Mouse (Mus musculus) limb, embryonic 14.5 days (tissue): ENCODE results near the gene Mpped2. TPM values are rescaled to one million over a fixed set of nuclear protein-coding genes. Genes with fewer than 3 reads are reported as not detected.

Experiments used
- ATAC-seq: fragments of 200-750 bp; cut with Nextera tagmentation; 2 replicates; pipeline ENCODE4 v1.8.0; 2017; ENCODE audit warnings: low read depth, moderate number of reproducible peaks, moderate TSS enrichment; ENCODE audit not compliant: low FRiP score
- DNase-seq: peaks from one replicate; pipeline ENCODE4 v3.0.0-alpha.2; 2015; ENCODE audit warnings: low spot score
- H3K27ac ChIP-seq: fragments of 300-500 bp; sonication (generic); replicated peaks from 2 replicates; pipeline ENCODE4 v1.5.1; 2014; ENCODE audit warnings: low read depth, mild to moderate bottlenecking, low read length, moderate library complexity, mixed read lengths
- H3K27me3 ChIP-seq: fragments of 300-500 bp; sonication (generic); 2 replicates; pipeline ENCODE4 v1.6.1; 2014; ENCODE audit warnings: low read length, mixed read lengths; ENCODE audit not compliant: control insufficient read depth, insufficient read depth
- H3K36me3 ChIP-seq: fragments of 300-500 bp; sonication (generic); 2 replicates; pipeline ENCODE4 v1.6.1; 2014; ENCODE audit warnings: mild to moderate bottlenecking, low read length, moderate library complexity, mixed read lengths; ENCODE audit not compliant: control insufficient read depth, insufficient read depth
- H3K4me1 ChIP-seq: fragments of 300-500 bp; sonication (generic); 2 replicates; pipeline ENCODE4 v1.6.1; 2014; ENCODE audit warnings: antibody characterized with exemption, low read length, mixed read lengths; ENCODE audit not compliant: control insufficient read depth, insufficient read depth
- H3K4me2 ChIP-seq: fragments of 300-500 bp; sonication (generic); replicated peaks from 2 replicates; pipeline ENCODE4 v1.6.1; 2014; ENCODE audit warnings: low read depth, mild to moderate bottlenecking, low read length, moderate library complexity; ENCODE audit not compliant: severe bottlenecking
- H3K4me3 ChIP-seq: fragments of 300-500 bp; sonication (generic); replicated peaks from 2 replicates; pipeline ENCODE4 v1.5.1; 2014; ENCODE audit warnings: low read length
- H3K9ac ChIP-seq: fragments of 300-500 bp; sonication (generic); 2 replicates; pipeline ENCODE4 v1.6.1; 2014; ENCODE audit warnings: mild to moderate bottlenecking, low read depth, low read length, moderate library complexity; ENCODE audit not compliant: severe bottlenecking
- H3K9me3 ChIP-seq: fragments of 300-500 bp; sonication (generic); 2 replicates; pipeline ENCODE4 v1.6.1; 2016; ENCODE audit warnings: low read length; ENCODE audit not compliant: control insufficient read depth
- POLR2A ChIP-seq: fragments of 200-500 bp; IDR thresholded peaks from 2 replicates; pipeline ENCODE4 v1.8.0; 2012; ENCODE audit warnings: inconsistent platforms, mild to moderate bottlenecking, moderate library complexity, borderline replicate concordance; ENCODE audit not compliant: insufficient read depth, insufficient read length; ENCODE audit errors: extremely low read depth
- WGBS: fragments of 180-500 bp; shearing (Covaris S2); extraction: QIAGEN DNeasy Blood & Tissue Kit; methylation state at CpG from one replicate; pipeline ENCODE4 v1.1.7; 2014; 5-methylcytosine and 5-hydroxymethylcytosine counted together
- polyA plus RNA-seq, 2 experiments: library from polyadenylated mRNA; depleted of rRNA in 1 of 2; stranded (reverse) in 1 of 2; unstranded in 1 of 2; fragments of >200 nt; fragmentation: Nextera tagmentation in 1 of 2; extraction: Ambion mirVana in 1 of 2; gene quantifications; 2 replicates each; pipeline versions ENCODE4 v1.2.1 to v1.2.3; 2012 to 2014

Gene Mpped2
- polyA plus RNA-seq, 2 experiments: 37.8 to 79.5 TPM

- peak; percentile 48 for ATAC-seq
- Histone ChIP-seq H3K4me1 (peaks cover 38% of the 10 kb centered on the region), H3K27ac (peak overlapping the region; percentile 56), H3K36me3 (0 out of 2 replicates have a peak, but pooled peaks cover 3% of the 10 kb centered on the region), H3K9me3 (no peaks in the 10 kb centered on the region), H3K4me2 (no peak overlapping the region; the same call in 1 of the 2 replicates), H3K27me3 (no peaks in the 10 kb centered on the region), H3K4me3 (no peak overlapping the region), H3K9ac (no peak overlapping the region)
- 57% methylated on average over 26 of the region's 26 CpGs for WGBS
- TF ChIP-seq POLR2A: no peak
- peak; percentile 56 for DNase-seq
Observed at GRCm38 (mm10) chr2:106781181-106782179, 88.4 kb downstream of the Mpped2 start.

GRCm38 (mm10) chr2:106783311-106783710 lies 90.2 kb downstream of the Mpped2 start:
- Histone ChIP-seq H3K4me3 (no peak overlapping the region), H3K9ac (no peak overlapping the region), H3K27ac (no peak overlapping the region), H3K36me3 (no peaks in the 10 kb centered on the region), H3K4me1 (peaks cover 41% of the 10 kb centered on the region), H3K27me3 (no peaks in the 10 kb centered on the region), H3K4me2 (no peak overlapping the region), H3K9me3 (no peaks in the 10 kb centered on the region)
- WGBS: 36% methylated on average over 4 of the region's 4 CpGs
- no peak for TF ChIP-seq POLR2A
- ATAC-seq (no peak), DNase-seq (no peak)

GRCm38 (mm10) chr2:106788055-106788454 lies 95.0 kb downstream of the Mpped2 start:
- no peak for TF ChIP-seq POLR2A
- no peaks in the 10 kb centered on the region for H3K36me3 ChIP-seq
- no peaks in the 10 kb centered on the region for H3K27me3 ChIP-seq
- no peak overlapping the region for H3K4me2 ChIP-seq
- no peaks in the 10 kb centered on the region for H3K9me3 ChIP-seq
- no peak overlapping the region for H3K4me3 ChIP-seq
- H3K27ac ChIP-seq: no peak overlapping the region
- no peak overlapping the region for H3K9ac ChIP-seq
- no peak for ATAC-seq
- 48% methylated on average over 8 of the region's 8 CpGs for WGBS
- peaks cover 40% of the 10 kb centered on the region for H3K4me1 ChIP-seq
- DNase-seq: no peak

- WGBS: 24% methylated on average over 4 of the region's 4 CpGs
- no peaks in the 10 kb centered on the region for H3K9me3 ChIP-seq
- peaks cover 35% of the 10 kb centered on the region for H3K4me1 ChIP-seq
- H3K27ac ChIP-seq: no peak overlapping the region
- no peaks in the 10 kb centered on the region for H3K36me3 ChIP-seq
- no peak overlapping the region for H3K4me3 ChIP-seq
- no peak overlapping the region for H3K4me2 ChIP-seq
- ATAC-seq: no peak
- no peaks in the 10 kb centered on the region for H3K27me3 ChIP-seq
- TF ChIP-seq POLR2A: no peak
- H3K9ac ChIP-seq: no peak overlapping the region
- DNase-seq: no peak
Observed at GRCm38 (mm10) chr2:106788573-106788972, 95.5 kb downstream of the Mpped2 start.

- DNase-seq (peak; percentile 77), ATAC-seq (peak; percentile 87)
- Histone ChIP-seq H3K4me3 (no peak overlapping the region), H3K4me1 (peaks cover 28% of the 10 kb centered on the region), H3K9me3 (no peaks in the 10 kb centered on the region), H3K27ac (peak overlapping the region; percentile 55), H3K27me3 (no peaks in the 10 kb centered on the region), H3K9ac (no peak overlapping the region), H3K4me2 (no peak overlapping the region; the same call in 1 of the 2 replicates), H3K36me3 (no peaks in the 10 kb centered on the region)
- TF ChIP-seq POLR2A: no peak
- 17% methylated on average over 5 of the region's 5 CpGs for WGBS
Observed at GRCm38 (mm10) chr2:106789694-106790328, 96.7 kb downstream of the Mpped2 start.
